Mouse (Mus musculus) liver, postnatal 0 days (tissue): ENCODE results near the gene Fam160a2.

ENCODE experiments used
- CTCF ChIP-seq: sonication (generic); IDR thresholded peaks from 2 replicates; pipeline ENCODE4 v1.5.1; 2016; ENCODE audit warnings: antibody characterized with exemption, low read depth
- EP300 ChIP-seq: IDR thresholded peaks from 2 replicates; pipeline ENCODE4 v1.6.1; 2016; ENCODE audit warnings: antibody characterized with exemption, low read depth, mild to moderate bottlenecking

GRCm38 (mm10) chr7:105396126-105396525 lies 3.7 kb downstream of the Fam160a2 start:
- TF ChIP-seq CTCF, result no peak
- TF ChIP-seq EP300, result no peak
